Mouse (Mus musculus): ENCODE results near the gene Gm9887. TPM values are rescaled to one million over a fixed set of nuclear protein-coding genes. Genes with fewer than 3 reads are reported as not detected.

Gene Gm9887
- 3.5 TPM for polyA plus RNA-seq (2017; shearing (Covaris generic))

GRCm38 (mm10) chr12:69371854-69372671 is at the start of gene Gm9887, which contains the start of gene Arf6:
TSS of gene Gm9887 (minus strand) at chr12:69372458.
TSS of gene Arf6 (plus strand) at chr12:69372150.

GRCm38 (mm10) chr12:69356546-69357299 is 15.5 kb downstream of the Gm9887 start, which contains the start of gene Nemf:
TSS of gene Nemf (minus strand) at chr12:69357165.

Other genes starting within 250 kb of the Gm9887 start
- gene Rps29, start 213.3 kb downstream of the Gm9887 start, polyA plus RNA-seq (2017; shearing (Covaris generic)), result 3,261 TPM
- gene Lrr1, start 203.6 kb downstream of the Gm9887 start, polyA plus RNA-seq (2017; shearing (Covaris generic)), result not detected
- gene Rpl36al, start 188.4 kb downstream of the Gm9887 start, polyA plus RNA-seq (2017; shearing (Covaris generic)), result 348 TPM
- gene Mgat2, start 188.3 kb downstream of the Gm9887 start, polyA plus RNA-seq (2017; shearing (Covaris generic)), result 46.2 TPM
- gene Gm49383, start 175.4 kb downstream of the Gm9887 start, polyA plus RNA-seq (2017; shearing (Covaris generic)), result 10.6 TPM
- 6.5 TPM for gene Dnaaf2, start 174.0 kb downstream of the Gm9887 start, polyA plus RNA-seq (2017; shearing (Covaris generic))
- 8.7 TPM for gene Gm49384, start 168.2 kb downstream of the Gm9887 start, polyA plus RNA-seq (2017; shearing (Covaris generic))
- 23.1 TPM for gene Pole2, start 144.3 kb downstream of the Gm9887 start, polyA plus RNA-seq (2017; shearing (Covaris generic))
- 81.7 TPM for gene Klhdc1, start 131.3 kb downstream of the Gm9887 start, polyA plus RNA-seq (2017; shearing (Covaris generic))
- 192 TPM for gene Klhdc2, start 75.8 kb downstream of the Gm9887 start, polyA plus RNA-seq (2017; shearing (Covaris generic))
- gene Nemf, start 15.3 kb downstream of the Gm9887 start, polyA plus RNA-seq (2017; shearing (Covaris generic)), result 133 TPM
- gene Arf6, start 308 bp downstream of the Gm9887 start, polyA plus RNA-seq (2017; shearing (Covaris generic)), result 303 TPM
- 1.8 TPM for gene Vcpkmt, start 210.6 kb upstream of the Gm9887 start, polyA plus RNA-seq (2017; shearing (Covaris generic))

Measured in naive thymus-derived CD4-positive, alpha-beta T cell, adult 5 months (primary cell).